Mouse (Mus musculus): ENCODE data around the gene Pik3r5. TPM values are rescaled to one million over a fixed set of nuclear protein-coding genes. Genes with fewer than 3 reads are reported as not detected.

Pik3r5 gene
- total and polyA plus RNA-seq, 2 experiments from 2014 or later: 0.52 to 1.0 TPM

DNA sequence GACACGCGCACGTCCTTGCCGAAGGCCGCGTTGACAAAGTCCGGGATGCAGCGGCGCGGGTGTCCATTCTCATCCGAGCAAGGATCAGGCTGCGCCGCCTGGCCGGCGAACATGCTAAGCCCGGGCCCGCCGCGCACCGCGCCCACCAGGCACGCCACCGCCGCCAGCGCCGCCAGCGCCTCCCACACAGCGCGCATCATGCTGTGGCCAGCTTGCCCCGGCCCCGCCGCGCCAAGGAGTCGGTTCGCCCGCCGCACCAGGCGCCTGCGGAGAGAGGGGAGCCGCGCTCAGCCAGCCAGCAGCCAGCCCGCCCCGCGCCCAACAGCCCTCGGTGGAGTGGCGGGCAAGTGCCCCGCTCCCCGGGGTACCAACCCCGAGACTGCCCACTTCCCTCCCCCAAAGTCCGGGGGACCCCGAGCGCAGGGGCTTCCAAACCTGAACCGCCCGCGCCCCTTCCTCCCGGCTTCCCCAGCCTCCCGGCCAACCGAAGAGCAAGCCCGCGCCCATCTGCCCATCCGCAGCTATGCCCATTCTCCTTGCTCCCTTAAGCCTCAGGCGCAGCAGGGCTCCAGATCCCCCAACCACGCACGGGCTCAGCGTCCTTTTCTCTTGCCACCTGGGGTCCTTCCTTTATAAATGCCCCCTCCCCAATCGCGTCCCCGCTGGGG, 45.9 kb upstream of the Pik3r5 start:
- TF ChIP-seq CTCF (IDR thresholded peaks at IDR 0.05): no peak
- no peak for DNase-seq (ENCODE audit: low spot score)
- WGBS: under 1% methylated on average over 40 of the region's 68 CpGs
- Histone ChIP-seq H3K27ac (ENCODE audit: low read depth, low read length) (peak overlapping the region; percentile 47; the same call in 1 of the 2 replicates), H3K4me1 (ENCODE audit: insufficient read depth, low read length) (peaks cover 4% of the 10 kb centered on the region), H3K9ac (replicated peaks; ENCODE audit: low read length, poor library complexity, severe bottlenecking) (peak overlapping the region; percentile 48; the same call in 1 of the 2 replicates), H3K4me3 (ENCODE audit: low read depth, low read length) (peak overlapping the region; percentile 57), H3K27me3 (ENCODE audit: insufficient read depth, low read length) (peaks cover 46% of the 10 kb centered on the region), H3K36me3 (ENCODE audit: insufficient read depth, low read length) (no peaks in the 10 kb centered on the region), H3K4me2 (ENCODE audit: low read depth, low read length, poor library complexity, severe bottlenecking) (peak overlapping the region; percentile 94), H3K9me3 (ENCODE audit: low read length) (no peaks in the 10 kb centered on the region)
- 0 out of 2 replicates have a peak, but pooled peaks have one; percentile 31 for ATAC-seq (ENCODE audit: low FRiP score)

DNA sequence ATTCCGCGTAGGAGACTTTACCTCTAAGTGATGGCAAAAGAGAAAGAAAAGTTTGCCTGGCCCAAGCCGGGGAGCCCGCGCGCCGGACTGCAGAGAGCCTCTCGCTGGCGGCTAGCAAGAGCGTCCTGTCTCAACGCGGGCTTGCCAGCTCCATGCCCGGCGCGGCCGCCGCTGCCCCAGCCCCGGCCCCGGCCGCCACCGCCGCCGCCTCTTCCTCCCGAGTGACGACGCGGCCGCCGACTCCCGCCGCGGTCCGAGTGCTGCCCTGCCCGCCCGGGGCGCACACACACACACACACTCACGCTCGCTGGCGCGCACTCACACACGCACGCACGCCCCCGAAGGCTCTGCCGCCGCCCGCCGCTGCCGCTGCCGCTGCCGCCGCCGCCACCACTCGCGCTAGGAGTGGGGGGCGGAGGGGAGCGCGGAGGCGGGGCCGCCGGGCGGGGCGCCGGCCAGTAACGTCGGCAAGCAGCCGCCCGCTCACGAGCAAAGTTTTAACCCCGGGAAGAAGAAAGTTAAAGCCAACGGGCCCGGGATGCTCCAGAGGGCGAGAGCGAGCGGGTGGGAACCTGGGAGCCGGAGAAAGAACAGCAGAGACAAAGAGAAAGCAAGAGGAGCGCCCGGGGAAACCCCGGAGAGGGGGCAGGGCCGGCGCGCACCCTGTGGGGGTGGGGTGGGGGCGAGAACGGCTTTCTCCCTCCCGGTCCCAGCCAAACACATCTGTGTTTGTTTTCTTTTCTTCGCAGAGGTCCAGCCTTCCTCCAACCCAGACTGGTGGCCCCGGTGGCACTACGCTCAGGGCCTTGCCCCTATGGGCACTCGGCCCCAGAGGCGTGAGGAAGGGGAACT, 45.1 kb upstream of the Pik3r5 start:
- Histone ChIP-seq H3K4me1 (ENCODE audit: insufficient read depth, low read length) (peaks cover 4% of the 10 kb centered on the region), H3K4me3 (ENCODE audit: low read depth, low read length) (peak overlapping the region; percentile 57), H3K27ac (ENCODE audit: low read depth, low read length) (peak overlapping the region; percentile 47; the same call in 1 of the 2 replicates), H3K9me3 (ENCODE audit: low read length) (no peaks in the 10 kb centered on the region), H3K9ac (replicated peaks; ENCODE audit: low read length, poor library complexity, severe bottlenecking) (peak overlapping the region; percentile 48; the same call in 1 of the 2 replicates), H3K27me3 (ENCODE audit: insufficient read depth, low read length) (peaks cover 51% of the 10 kb centered on the region), H3K4me2 (ENCODE audit: low read depth, low read length, poor library complexity, severe bottlenecking) (peak overlapping the region; percentile 94), H3K36me3 (ENCODE audit: insufficient read depth, low read length) (no peaks in the 10 kb centered on the region)
- ATAC-seq (ENCODE audit: low FRiP score) (peak; percentile 72), DNase-seq (ENCODE audit: low spot score) (peak; percentile 67)
- no peak for TF ChIP-seq CTCF (IDR thresholded peaks at IDR 0.05)
- 1% methylated on average over 57 of the region's 90 CpGs for WGBS

DNA sequence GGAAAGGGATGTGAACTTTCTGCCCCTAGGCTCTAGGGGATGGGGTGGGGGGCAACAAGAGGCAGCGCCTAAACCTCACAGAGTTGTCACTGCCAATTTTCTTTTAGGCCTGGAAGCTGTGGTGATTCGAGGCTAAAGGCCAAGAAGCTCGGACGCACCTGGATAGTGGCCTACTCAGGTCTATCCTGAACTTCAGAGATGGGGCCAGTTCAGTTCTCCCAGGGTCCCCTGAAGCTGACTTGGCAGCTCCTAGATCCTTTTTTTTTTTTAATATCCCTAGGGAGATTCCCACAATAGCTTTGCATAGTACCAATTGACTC, 44.5 kb upstream of the Pik3r5 start:
- H3K36me3 ChIP-seq (ENCODE audit: insufficient read depth, low read length): no peaks in the 10 kb centered on the region
- no peak overlapping the region for H3K9ac ChIP-seq (replicated peaks; ENCODE audit: low read length, poor library complexity, severe bottlenecking)
- no peaks in the 10 kb centered on the region for H3K9me3 ChIP-seq (ENCODE audit: low read length)
- peak overlapping the region; percentile 94 for H3K4me2 ChIP-seq (ENCODE audit: low read depth, low read length, poor library complexity, severe bottlenecking)
- H3K4me1 ChIP-seq (ENCODE audit: insufficient read depth, low read length): peaks cover 4% of the 10 kb centered on the region
- peaks cover 54% of the 10 kb centered on the region for H3K27me3 ChIP-seq (ENCODE audit: insufficient read depth, low read length)
- TF ChIP-seq CTCF (IDR thresholded peaks at IDR 0.05): no peak
- 33% methylated on average over 4 of the region's 4 CpGs for WGBS
- ATAC-seq (ENCODE audit: low FRiP score) (no peak), DNase-seq (ENCODE audit: low spot score) (no peak)
- peak overlapping the region; percentile 57 for H3K4me3 ChIP-seq (ENCODE audit: low read depth, low read length)
- peak overlapping the region; percentile 47; the same call in 1 of the 2 replicates for H3K27ac ChIP-seq (ENCODE audit: low read depth, low read length)

DNA sequence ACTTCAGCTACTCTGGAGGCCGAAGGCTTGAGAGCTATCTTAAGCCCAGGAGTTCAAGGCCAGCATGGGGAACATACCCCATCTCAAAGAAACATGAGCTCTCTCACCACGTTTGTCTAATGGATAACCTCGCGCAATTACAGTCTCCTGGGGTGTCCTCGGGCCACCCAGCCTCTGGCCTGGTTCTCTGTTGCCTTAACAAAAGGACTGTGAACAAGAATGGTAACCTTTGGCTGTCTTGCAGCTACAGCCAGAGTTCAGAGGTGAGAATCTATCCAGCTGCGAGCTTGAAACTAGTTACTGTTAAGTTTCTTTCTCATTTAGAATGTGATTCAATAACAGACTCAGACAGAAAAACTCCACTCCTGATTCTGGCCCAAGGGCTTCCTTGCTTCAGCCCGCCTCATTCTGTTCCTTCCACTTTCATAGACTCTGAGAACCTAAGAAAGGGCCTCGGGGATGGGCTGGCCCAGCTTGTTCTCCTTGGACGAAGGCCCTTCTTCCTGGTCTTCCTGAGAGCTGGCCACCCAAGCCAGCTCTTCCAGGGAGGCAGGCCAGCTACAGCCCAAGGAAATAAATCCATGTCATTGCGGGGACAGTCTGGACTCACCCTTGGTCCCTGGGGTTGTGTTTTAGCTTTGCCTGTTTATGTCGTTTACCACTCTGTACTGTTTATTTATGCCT, 43.8 kb upstream of the Pik3r5 start:
- Histone ChIP-seq H3K4me3 (ENCODE audit: low read depth, low read length) (no peak overlapping the region), H3K4me2 (ENCODE audit: low read depth, low read length, poor library complexity, severe bottlenecking) (no peak overlapping the region), H3K9ac (replicated peaks; ENCODE audit: low read length, poor library complexity, severe bottlenecking) (no peak overlapping the region), H3K36me3 (ENCODE audit: insufficient read depth, low read length) (no peaks in the 10 kb centered on the region), H3K27ac (ENCODE audit: low read depth, low read length) (no peak overlapping the region), H3K4me1 (ENCODE audit: insufficient read depth, low read length) (peaks cover 4% of the 10 kb centered on the region), H3K27me3 (ENCODE audit: insufficient read depth, low read length) (peaks cover 57% of the 10 kb centered on the region), H3K9me3 (ENCODE audit: low read length) (no peaks in the 10 kb centered on the region)
- WGBS: 53% methylated on average over 11 of the region's 11 CpGs
- no peak for TF ChIP-seq CTCF (IDR thresholded peaks at IDR 0.05)
- DNase-seq (ENCODE audit: low spot score) (no peak), ATAC-seq (ENCODE audit: low FRiP score) (no peak)

DNA sequence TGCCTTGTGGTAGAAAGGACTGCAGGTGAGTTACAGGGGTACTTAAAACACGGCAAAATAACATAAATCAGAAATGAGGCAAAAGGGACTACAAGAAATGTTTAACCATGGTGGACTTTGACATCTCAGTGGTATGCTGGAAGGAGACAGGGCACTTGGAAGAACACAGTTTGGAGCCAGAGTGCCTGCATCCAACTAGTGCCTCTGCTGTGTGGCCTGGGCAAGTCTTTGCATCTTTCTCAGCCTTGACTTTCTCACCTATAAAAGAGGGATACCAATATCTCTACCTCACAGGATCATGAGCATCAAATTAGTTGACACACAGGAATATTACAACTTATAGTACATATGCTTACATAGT, 43.3 kb upstream of the Pik3r5 start:
- no peak for DNase-seq (ENCODE audit: low spot score)
- H3K36me3 ChIP-seq (ENCODE audit: insufficient read depth, low read length): no peaks in the 10 kb centered on the region
- 68% methylated on average over 1 of the region's 1 CpGs for WGBS
- no peak overlapping the region for H3K27ac ChIP-seq (ENCODE audit: low read depth, low read length)
- H3K4me2 ChIP-seq (ENCODE audit: low read depth, low read length, poor library complexity, severe bottlenecking): no peak overlapping the region
- H3K9ac ChIP-seq (replicated peaks; ENCODE audit: low read length, poor library complexity, severe bottlenecking): no peak overlapping the region
- H3K27me3 ChIP-seq (ENCODE audit: insufficient read depth, low read length): peaks cover 52% of the 10 kb centered on the region
- H3K4me3 ChIP-seq (ENCODE audit: low read depth, low read length): no peak overlapping the region
- no peak for ATAC-seq (ENCODE audit: low FRiP score)
- no peaks in the 10 kb centered on the region for H3K9me3 ChIP-seq (ENCODE audit: low read length)
- H3K4me1 ChIP-seq (ENCODE audit: insufficient read depth, low read length): peaks cover 4% of the 10 kb centered on the region
- TF ChIP-seq CTCF (IDR thresholded peaks at IDR 0.05): no peak
